In the genomic region with DNA sequence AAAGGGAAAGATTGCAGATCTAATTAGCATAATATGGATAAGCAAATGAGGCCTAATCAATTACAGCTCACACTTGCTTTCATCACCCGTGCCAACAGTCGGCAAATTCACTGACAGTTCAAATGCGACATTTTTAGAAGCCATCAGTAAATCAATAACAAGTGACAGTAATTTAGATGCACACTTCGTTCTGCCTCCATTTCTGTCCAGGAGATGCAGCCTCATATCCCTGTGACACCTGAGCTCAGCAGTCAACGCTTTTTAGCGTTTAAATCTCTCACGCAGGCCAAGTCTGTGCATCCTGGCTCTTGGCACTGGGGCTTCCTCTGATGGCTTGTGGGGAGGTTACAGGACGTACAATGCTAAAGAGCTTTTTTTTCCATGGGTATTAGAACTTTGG, we compare ENCODE assay signal across 21 mouse cellular contexts.
A peak's percentile ranks its signal among the peaks of the same experiment; 100 is the strongest.
DNase-seq lines count a peak whose midpoint lies in the region; ATAC-seq and TF ChIP-seq lines count a peak whose summit lies in the region.
"Had no signal": no experiment of that assay in that cellular context is flagged by ENCODE, and none has a peak within 500 bp of the region (broad histone marks: within the 10 kb centered on the region; RNA-seq: fewer than 3 reads in every experiment).

No protein-coding gene starts in this region.

- no peaks in the 10 kb centered on the region for H3K9me3 ChIP-seq in forebrain, embryonic 12.5 days
- H3K9me3 ChIP-seq in forebrain, embryonic 10.5 days: no peaks in the 10 kb centered on the region
- no peaks in the 10 kb centered on the region for H3K9me3 ChIP-seq in forebrain, embryonic 16.5 days (ENCODE audit: control insufficient read depth, low read length)
- H3K9me3 ChIP-seq: heart, embryonic 10.5 days; hindbrain, embryonic 12.5 days had no signal

- WGBS in forebrain, embryonic 12.5 days: 65% methylated on average over 8 of the region's 8 CpGs
- WGBS in forebrain, embryonic 10.5 days: 88% methylated on average over 8 of the region's 8 CpGs
- WGBS in forebrain, embryonic 16.5 days: 35% methylated on average over 8 of the region's 8 CpGs
- WGBS in kidney, adult 2 months: 73% methylated on average over 8 of the region's 8 CpGs

- H3K4me3 ChIP-seq in forebrain, embryonic 12.5 days (replicated peaks): no peak overlapping the region
- H3K4me3 ChIP-seq in forebrain, embryonic 10.5 days: no peak overlapping the region
- H3K4me3 ChIP-seq in forebrain, embryonic 16.5 days (replicated peaks; ENCODE audit: low read length): no peak overlapping the region
- no peak overlapping the region for H3K4me3 ChIP-seq in kidney, adult 2 months (ENCODE audit: insufficient read depth, low read depth, low read length)
- H3K4me3 ChIP-seq: heart, adult 2 months; heart, embryonic 10.5 days; hindbrain, embryonic 12.5 days had no signal

- ATAC-seq in forebrain, embryonic 12.5 days (ENCODE audit: low FRiP score): no peak
- ATAC-seq in forebrain, embryonic 16.5 days: peak; percentile 65
- ATAC-seq: CD4-positive, CD25-positive, alpha-beta regulatory T cell, adult 4 months; hindbrain, embryonic 16.5 days; inflammation-experienced regulatory T-cells, adult 6 months; intestine, embryonic 16.5 days had no signal

- H3K9ac ChIP-seq in forebrain, embryonic 12.5 days: no peak overlapping the region
- H3K9ac ChIP-seq in forebrain, embryonic 16.5 days (replicated peaks; ENCODE audit: low read depth, low read length): no peak overlapping the region
- H3K9ac ChIP-seq: hindbrain, embryonic 12.5 days had no signal

- TF ChIP-seq POLR2A in brain, embryonic 14.5 days (IDR thresholded peaks at IDR 0.05; ENCODE audit: borderline replicate concordance, extremely low read depth, insufficient read depth, insufficient read length, poor library complexity, severe bottlenecking): no peak
- TF ChIP-seq POLR2A in kidney, adult 2 months (IDR thresholded peaks at IDR 0.05; ENCODE audit: low read depth, low read length): no peak

- no peaks in the 10 kb centered on the region for H3K27me3 ChIP-seq in forebrain, embryonic 12.5 days
- no peaks in the 10 kb centered on the region for H3K27me3 ChIP-seq in forebrain, embryonic 10.5 days (ENCODE audit: poor library complexity, severe bottlenecking)
- no peaks in the 10 kb centered on the region for H3K27me3 ChIP-seq in forebrain, embryonic 16.5 days (replicated peaks; ENCODE audit: control insufficient read depth, insufficient read depth, low read length)
- no peaks in the 10 kb centered on the region for H3K27me3 ChIP-seq in kidney, adult 2 months (replicated peaks; ENCODE audit: control insufficient read depth, insufficient read depth, low read length)
- H3K27me3 ChIP-seq: hindbrain, embryonic 12.5 days had no signal

- H3K4me2 ChIP-seq in forebrain, embryonic 12.5 days: no peak overlapping the region
- H3K4me2 ChIP-seq in forebrain, embryonic 16.5 days (ENCODE audit: low read length): no peak overlapping the region
- H3K4me2 ChIP-seq: hindbrain, embryonic 12.5 days had no signal

- H3K36me3 ChIP-seq in forebrain, embryonic 12.5 days (replicated peaks): no peaks in the 10 kb centered on the region
- H3K36me3 ChIP-seq in forebrain, embryonic 10.5 days (replicated peaks): no peaks in the 10 kb centered on the region
- no peaks in the 10 kb centered on the region for H3K36me3 ChIP-seq in forebrain, embryonic 16.5 days (ENCODE audit: control insufficient read depth, insufficient read depth)
- H3K36me3 ChIP-seq in kidney, adult 2 months (ENCODE audit: control insufficient read depth, insufficient read depth, low read length): no peaks in the 10 kb centered on the region
- H3K36me3 ChIP-seq: heart, embryonic 10.5 days; hindbrain, embryonic 12.5 days had no signal

- H3K27ac ChIP-seq in forebrain, embryonic 12.5 days: peak overlapping the region; percentile 25; the same call in 1 of the 2 replicates
- no peak overlapping the region for H3K27ac ChIP-seq in forebrain, embryonic 10.5 days
- no peak overlapping the region for H3K27ac ChIP-seq in forebrain, embryonic 16.5 days (ENCODE audit: low read length)
- H3K27ac ChIP-seq in kidney, adult 2 months (ENCODE audit: insufficient read depth, low read depth, low read length): no peak overlapping the region
- H3K27ac ChIP-seq: heart, adult 2 months; heart, embryonic 10.5 days; hindbrain, embryonic 12.5 days; kidney, postnatal 0 days had no signal

- 0 out of 2 replicates have a peak, but pooled peaks cover 4% of the 10 kb centered on the region for H3K4me1 ChIP-seq in forebrain, embryonic 12.5 days
- H3K4me1 ChIP-seq in forebrain, embryonic 10.5 days: no peaks in the 10 kb centered on the region
- peaks cover 5% of the 10 kb centered on the region for H3K4me1 ChIP-seq in forebrain, embryonic 16.5 days (replicated peaks; ENCODE audit: control insufficient read depth, insufficient read depth, low read length)
- H3K4me1 ChIP-seq in kidney, adult 2 months (ENCODE audit: control insufficient read depth, insufficient read depth, low read length): no peaks in the 10 kb centered on the region
- H3K4me1 ChIP-seq: heart, embryonic 10.5 days; hindbrain, embryonic 12.5 days had no signal

- no peak for TF ChIP-seq CTCF in brain, embryonic 14.5 days (IDR thresholded peaks at IDR 0.05; ENCODE audit: borderline replicate concordance, extremely low read depth, insufficient read depth, insufficient read length)
- TF ChIP-seq CTCF in kidney, adult 2 months (conservative IDR thresholded peaks at IDR 0.05; ENCODE audit: insufficient read depth, insufficient read length, low read depth, low read length): no peak

- no peak for DNase-seq in forebrain, embryonic 10.5 days (ENCODE audit: extremely low spot score, low spot score)
- peak; percentile 73 for DNase-seq in brain, embryonic 14.5 days (ENCODE audit: low read depth)
- peak; percentile 4 for DNase-seq in brain, embryonic 18.5 days (ENCODE audit: low read depth, low spot score)
- DNase-seq in kidney, adult 2 months: no peak
- DNase-seq in gastrocnemius, postnatal 25 days: no peak
- DNase-seq: adrenal gland, adult 8-10 months; adrenal gland, postnatal 25 days; cerebellum, adult 18-20 months; cerebellum, adult 9-11 months; gastrocnemius, postnatal 36 days; heart, adult 2 months; kidney, adult 18-20 months had no signal

Comparison
In these comparisons a context has a peak if more than half of its experiments do, and no peak if none do; other contexts are left out.
1. DNase-seq: peak in brain, embryonic 14.5 days (single experiment) and brain, embryonic 18.5 days (single experiment); none in forebrain, embryonic 10.5 days (single experiment), kidney, adult 2 months (single experiment) and gastrocnemius, postnatal 25 days (single experiment).